Mouse (Mus musculus) liver, adult 2 months (tissue): Measurements from ENCODE around the gene Kcnq1. TPM values are rescaled to one million over a fixed set of nuclear protein-coding genes. Genes with fewer than 3 reads are reported as not detected.

Experiments used
- DNase-seq: peaks from one replicate; pipeline ENCODE4 v3.0.0-alpha.2; 2011; ENCODE audit warnings: low read depth, low spot score; ENCODE audit errors: extremely low read depth
- H3K27ac ChIP-seq: fragments of 200-500 bp; replicated peaks from 2 replicates; pipeline ENCODE4 v1.5.1; 2012; ENCODE audit warnings: low read depth, mild to moderate bottlenecking, control low read depth, inconsistent platforms, low read length; ENCODE audit not compliant: insufficient read depth
- H3K27me3 ChIP-seq: fragments of 200-500 bp; 2 replicates; pipeline ENCODE4 v1.6.1; 2012; ENCODE audit warnings: mild to moderate bottlenecking, moderate library complexity, low read length, inconsistent platforms; ENCODE audit not compliant: control insufficient read depth, insufficient read depth
- H3K36me3 ChIP-seq: fragments of 200-500 bp; 2 replicates; pipeline ENCODE4 v1.6.1; 2012; ENCODE audit warnings: low read length, inconsistent platforms; ENCODE audit not compliant: control insufficient read depth, insufficient read depth
- H3K4me1 ChIP-seq: fragments of 200-500 bp; 2 replicates; pipeline ENCODE4 v1.6.1; 2011; ENCODE audit warnings: low read length; ENCODE audit not compliant: control insufficient read depth, insufficient read depth
- H3K4me3 ChIP-seq: fragments of 200-500 bp; 2 replicates; pipeline ENCODE4 v1.5.1; 2011; ENCODE audit warnings: low read depth, mild to moderate bottlenecking, control low read depth, low read length, moderate library complexity; ENCODE audit not compliant: insufficient read depth
- H3K79me2 ChIP-seq: fragments of 200-500 bp; 2 replicates; pipeline ENCODE4 v1.6.1; 2012; ENCODE audit warnings: inconsistent platforms, mild to moderate bottlenecking, low read length, moderate library complexity; ENCODE audit not compliant: control insufficient read depth, insufficient read depth
- H3K9ac ChIP-seq: fragments of 200-500 bp; 2 replicates; pipeline ENCODE4 v1.6.1; 2012; ENCODE audit warnings: low read depth, mild to moderate bottlenecking, control low read depth, inconsistent platforms, low read length
- CTCF ChIP-seq: fragments of 200-500 bp; IDR thresholded peaks from 2 replicates; pipeline ENCODE4 v1.5.1; 2011; ENCODE audit warnings: low read depth, low read length, control low read depth
- POLR2A ChIP-seq: fragments of 200-500 bp; IDR thresholded peaks from 2 replicates; pipeline ENCODE4 v1.6.1; 2011; ENCODE audit warnings: low read length, control low read depth; ENCODE audit not compliant: insufficient read depth; ENCODE audit errors: extremely low read depth
- WGBS: fragments of 180-500 bp; shearing (Covaris S2); methylation state at CpG from one replicate; pipeline ENCODE4 v1.1.7; 2018; 5-methylcytosine and 5-hydroxymethylcytosine counted together
- polyA plus RNA-seq: library from polyadenylated mRNA; depleted of rRNA; stranded (reverse); fragments of >200 nt; gene quantifications from 2 replicates; pipeline ENCODE4 v1.2.3, GENCODE M21; 2012
- total RNA-seq: library from RNA; depleted of rRNA; stranded (reverse); fragments of >200 nt; gene quantifications from 2 replicates; pipeline ENCODE4 v1.2.3, GENCODE M21; 2014

Kcnq1 gene
- total and polyA plus RNA-seq, 2 experiments: 1.3 to 2.5 TPM

DNA sequence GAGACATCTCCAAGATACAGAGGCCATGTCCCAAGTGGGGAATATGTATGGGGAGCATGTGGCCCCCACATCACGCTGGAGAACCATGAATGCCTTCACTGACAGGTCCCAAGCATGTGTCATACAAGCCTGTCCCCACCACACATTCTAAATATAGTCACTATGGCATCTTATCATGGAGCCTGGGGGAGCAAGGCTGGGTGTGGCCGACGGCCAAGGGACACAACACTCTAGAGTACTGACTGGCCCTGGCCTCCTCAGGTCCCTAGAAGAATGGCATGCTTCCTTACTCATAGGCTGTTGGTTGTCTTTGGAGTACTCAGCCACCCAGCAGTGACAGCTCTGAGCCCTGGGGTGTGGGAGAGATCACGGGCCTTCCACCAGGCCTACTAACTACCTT is 33.8 kb downstream of the Kcnq1 start:
- no peak overlapping the region for H3K9ac ChIP-seq
- H3K79me2 ChIP-seq: no peaks in the 10 kb centered on the region
- no peak overlapping the region for H3K4me3 ChIP-seq
- no peak overlapping the region for H3K27ac ChIP-seq
- H3K4me1 ChIP-seq: no peaks in the 10 kb centered on the region
- H3K27me3 ChIP-seq: no peaks in the 10 kb centered on the region
- DNase-seq: no peak
- 84% methylated on average over 4 of the region's 4 CpGs for WGBS
- no peak for TF ChIP-seq POLR2A
- no peaks in the 10 kb centered on the region for H3K36me3 ChIP-seq

DNA sequence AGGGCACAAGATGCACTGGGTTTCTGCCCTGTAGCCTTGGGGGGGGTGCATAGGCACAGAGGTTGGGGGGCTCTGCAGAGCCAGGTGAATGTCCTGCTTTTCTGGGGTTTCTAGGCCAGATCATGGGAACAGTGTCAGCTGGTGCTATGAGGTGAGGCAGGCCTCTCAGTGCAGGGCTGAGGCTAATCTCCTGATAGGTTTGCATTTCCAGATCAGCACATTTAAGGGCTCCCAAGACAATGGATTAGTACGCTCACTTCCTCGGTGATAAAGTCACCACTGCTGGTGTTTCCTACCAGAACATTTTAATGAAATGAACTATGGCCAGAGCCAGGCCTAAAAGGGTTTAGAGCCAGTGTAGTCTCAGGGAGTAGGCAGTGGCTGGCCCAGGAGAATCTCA is 36.5 kb downstream of the Kcnq1 start:
- Histone ChIP-seq H3K9ac (no peak overlapping the region), H3K4me3 (no peak overlapping the region), H3K79me2 (no peaks in the 10 kb centered on the region), H3K27me3 (no peaks in the 10 kb centered on the region), H3K36me3 (no peaks in the 10 kb centered on the region), H3K4me1 (no peaks in the 10 kb centered on the region), H3K27ac (no peak overlapping the region)
- TF ChIP-seq POLR2A: no peak
- TF ChIP-seq CTCF: no peak
- WGBS: 87% methylated on average over 2 of the region's 2 CpGs
- no peak for DNase-seq

DNA sequence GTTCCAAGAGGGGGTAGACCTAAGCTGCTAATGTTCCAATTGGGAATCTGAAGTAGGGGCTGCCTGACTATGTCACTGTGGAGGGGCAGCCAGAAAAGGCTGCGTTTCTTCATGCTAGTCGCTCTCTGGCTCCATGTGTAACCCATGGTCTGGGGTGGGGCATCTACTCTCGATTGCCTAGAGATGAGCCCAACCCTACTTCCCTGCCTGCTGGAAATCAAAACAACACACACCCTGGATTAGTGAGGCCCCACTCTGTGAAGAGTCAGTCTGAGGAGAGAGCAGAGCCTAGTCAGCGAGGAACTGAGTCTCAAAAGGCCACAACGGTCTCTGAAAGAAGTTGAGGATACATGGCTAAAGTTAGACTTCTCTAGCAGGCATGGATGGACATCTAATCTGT is 40.9 kb downstream of the Kcnq1 start:
- Histone ChIP-seq H3K36me3 (no peaks in the 10 kb centered on the region), H3K9ac (no peak overlapping the region), H3K79me2 (no peaks in the 10 kb centered on the region), H3K4me1 (no peaks in the 10 kb centered on the region), H3K27ac (no peak overlapping the region), H3K4me3 (no peak overlapping the region), H3K27me3 (no peaks in the 10 kb centered on the region)
- TF ChIP-seq CTCF (no peak), POLR2A (no peak)
- WGBS: 83% methylated on average over 5 of the region's 5 CpGs
- no peak for DNase-seq

DNA sequence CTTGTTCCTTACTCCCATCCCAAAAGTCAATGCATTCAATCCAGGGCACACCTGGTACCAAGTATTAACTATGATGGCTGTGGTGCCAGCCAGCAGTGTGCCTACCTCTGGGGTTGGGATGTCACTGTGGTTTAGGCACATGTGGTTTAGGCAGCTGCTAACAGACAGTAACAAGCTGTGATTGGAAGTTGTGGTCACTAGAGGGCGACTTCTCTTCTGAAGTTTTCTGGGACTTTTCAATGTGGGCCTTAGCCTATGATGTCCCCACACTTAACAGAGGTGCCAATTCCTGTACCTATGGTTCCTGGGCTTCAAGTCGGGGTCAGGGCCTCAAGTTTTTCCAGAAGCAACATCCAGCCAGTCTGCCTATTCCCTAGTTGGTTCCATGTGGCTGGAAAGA is 45.0 kb downstream of the Kcnq1 start:
- Histone ChIP-seq H3K79me2 (no peaks in the 10 kb centered on the region), H3K4me1 (no peaks in the 10 kb centered on the region), H3K27me3 (no peaks in the 10 kb centered on the region), H3K9ac (no peak overlapping the region), H3K36me3 (no peaks in the 10 kb centered on the region), H3K27ac (no peak overlapping the region), H3K4me3 (no peak overlapping the region)
- TF ChIP-seq CTCF (peak; percentile 25; the same call in 1 of the 2 replicates), POLR2A (no peak)
- DNase-seq: peak; percentile 41
- 13% methylated on average over 2 of the region's 2 CpGs for WGBS

DNA sequence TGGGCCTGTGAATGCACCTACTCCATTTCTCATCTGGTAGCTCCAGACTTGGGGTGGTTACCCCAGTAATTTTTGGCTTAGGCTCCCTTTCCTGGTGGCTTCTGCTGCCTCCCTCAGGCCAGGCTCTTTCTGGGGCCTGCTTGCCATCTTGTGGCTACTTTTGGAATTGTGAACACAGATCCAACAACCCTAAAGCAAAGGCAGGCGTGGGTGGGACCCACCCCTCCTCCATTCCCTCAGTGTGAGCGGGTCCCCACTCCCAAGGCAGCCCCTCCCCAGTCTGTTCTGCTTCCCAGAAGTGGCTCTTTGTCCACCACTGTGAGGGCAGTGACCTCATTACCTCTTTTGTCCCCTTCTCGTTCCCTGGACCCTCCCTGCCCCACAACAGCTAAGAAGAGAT is 46.2 kb downstream of the Kcnq1 start:
- H3K4me1 ChIP-seq: no peaks in the 10 kb centered on the region
- no peaks in the 10 kb centered on the region for H3K79me2 ChIP-seq
- H3K4me3 ChIP-seq: no peak overlapping the region
- H3K9ac ChIP-seq: no peak overlapping the region
- H3K27me3 ChIP-seq: no peaks in the 10 kb centered on the region
- WGBS: 74% methylated on average over 3 of the region's 3 CpGs
- TF ChIP-seq CTCF (peak; percentile 45), POLR2A (no peak)
- no peak for DNase-seq
- no peak overlapping the region for H3K27ac ChIP-seq
- H3K36me3 ChIP-seq: no peaks in the 10 kb centered on the region

DNA sequence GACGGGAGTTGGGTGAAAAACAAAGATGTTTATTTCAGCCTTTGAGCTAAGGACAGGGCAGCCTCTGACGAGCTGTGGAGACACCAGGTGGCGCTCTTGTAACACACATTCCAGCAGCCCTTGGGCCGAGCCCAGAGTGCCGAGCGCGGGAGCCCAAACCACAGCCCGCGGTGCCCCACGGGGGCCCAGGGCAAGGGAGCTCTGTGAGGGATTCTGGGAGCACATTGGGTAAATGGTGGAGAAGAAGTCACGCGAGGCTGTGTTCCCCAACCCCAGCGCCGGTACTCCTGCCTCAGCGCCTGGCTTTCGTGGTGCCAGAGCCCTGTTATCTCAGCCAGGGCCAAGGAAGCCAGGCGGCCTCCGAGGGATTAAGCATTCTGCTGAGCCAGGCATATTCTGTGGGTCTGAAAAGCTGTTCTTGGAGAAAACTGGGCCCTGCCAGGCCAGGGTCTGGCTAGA is 47.8 kb downstream of the Kcnq1 start:
- Histone ChIP-seq H3K9ac (peak overlapping the region; percentile 50; the same call in 1 of the 2 replicates), H3K27ac (no peak overlapping the region), H3K4me1 (no peaks in the 10 kb centered on the region), H3K79me2 (no peaks in the 10 kb centered on the region), H3K36me3 (no peaks in the 10 kb centered on the region), H3K4me3 (peak overlapping the region; percentile 43; the same call in 1 of the 2 replicates), H3K27me3 (no peaks in the 10 kb centered on the region)
- 2% methylated on average over 18 of the region's 18 CpGs for WGBS
- peak; percentile 51 for DNase-seq
- no peak for TF ChIP-seq POLR2A
- peak; percentile 94 for TF ChIP-seq CTCF
